Mouse (Mus musculus): ENCODE measurements at regions not wholly inside any gene's neighbourhood (a gene's known extent, or its start where the extent isn't known, plus 50 kb on each side); places are given as distances from the start of the nearest gene placed in this dataset.

- Histone ChIP-seq H3K36me3 (ENCODE audit: control insufficient read depth, insufficient read depth, low read length) (no peaks in the 10 kb centered on the region), H3K4me1 (replicated peaks; ENCODE audit: control insufficient read depth, insufficient read depth, low read length) (peaks cover 4% of the 10 kb centered on the region), H3K27ac (ENCODE audit: control insufficient read depth, insufficient read depth, low read length) (no peak overlapping the region), H3K4me3 (ENCODE audit: control insufficient read depth, insufficient read depth, low read length) (no peak overlapping the region), H3K27me3 (ENCODE audit: control insufficient read depth, insufficient read depth, low read length) (no peaks in the 10 kb centered on the region)
- DNase-seq: no peak
- WGBS: 20% methylated on average over 13 of the region's 13 CpGs
- TF ChIP-seq CTCF (IDR thresholded peaks at IDR 0.05; ENCODE audit: borderline replicate concordance, control insufficient read depth, extremely low read depth, insufficient read depth, low read length, poor library complexity) (no peak), POLR2A (IDR thresholded peaks at IDR 0.05; ENCODE audit: control insufficient read depth, extremely low read depth, insufficient read depth, low read length, poor library complexity) (no peak)
These were observed 158.8 kb upstream of the Jmjd1c start for GRCm38 (mm10) chr10:66937116-66937515.

- no peak overlapping the region for H3K4me3 ChIP-seq (ENCODE audit: control insufficient read depth, insufficient read depth, low read length)
- no peak overlapping the region for H3K27ac ChIP-seq (ENCODE audit: control insufficient read depth, insufficient read depth, low read length)
- WGBS: 94% methylated on average over 6 of the region's 6 CpGs
- no peaks in the 10 kb centered on the region for H3K36me3 ChIP-seq (ENCODE audit: control insufficient read depth, insufficient read depth, low read length)
- no peaks in the 10 kb centered on the region for H3K27me3 ChIP-seq (ENCODE audit: control insufficient read depth, insufficient read depth, low read length)
- no peak for DNase-seq
- H3K4me1 ChIP-seq (replicated peaks; ENCODE audit: control insufficient read depth, insufficient read depth, low read length): peaks cover 4% of the 10 kb centered on the region
- TF ChIP-seq POLR2A (IDR thresholded peaks at IDR 0.05; ENCODE audit: control insufficient read depth, extremely low read depth, insufficient read depth, low read length, poor library complexity) (no peak), CTCF (IDR thresholded peaks at IDR 0.05; ENCODE audit: borderline replicate concordance, control insufficient read depth, extremely low read depth, insufficient read depth, low read length, poor library complexity) (no peak)
These were observed 155.6 kb upstream of the Jmjd1c start for GRCm38 (mm10) chr10:66940368-66940767.

- peaks cover 4% of the 10 kb centered on the region for H3K4me1 ChIP-seq (replicated peaks; ENCODE audit: control insufficient read depth, insufficient read depth, low read length)
- no peak overlapping the region for H3K27ac ChIP-seq (ENCODE audit: control insufficient read depth, insufficient read depth, low read length)
- WGBS: 88% methylated on average over 5 of the region's 5 CpGs
- no peak overlapping the region for H3K4me3 ChIP-seq (ENCODE audit: control insufficient read depth, insufficient read depth, low read length)
- no peaks in the 10 kb centered on the region for H3K36me3 ChIP-seq (ENCODE audit: control insufficient read depth, insufficient read depth, low read length)
- no peak for DNase-seq
- TF ChIP-seq CTCF (IDR thresholded peaks at IDR 0.05; ENCODE audit: borderline replicate concordance, control insufficient read depth, extremely low read depth, insufficient read depth, low read length, poor library complexity) (no peak), POLR2A (IDR thresholded peaks at IDR 0.05; ENCODE audit: control insufficient read depth, extremely low read depth, insufficient read depth, low read length, poor library complexity) (no peak)
- no peaks in the 10 kb centered on the region for H3K27me3 ChIP-seq (ENCODE audit: control insufficient read depth, insufficient read depth, low read length)
These were observed 155.0 kb upstream of the Jmjd1c start for GRCm38 (mm10) chr10:66940922-66941321.

GRCm38 (mm10) chr10:66941974-66942373 is 154.0 kb upstream of the Jmjd1c start:
- no peak overlapping the region for H3K27ac ChIP-seq (ENCODE audit: control insufficient read depth, insufficient read depth, low read length)
- H3K27me3 ChIP-seq (ENCODE audit: control insufficient read depth, insufficient read depth, low read length): no peaks in the 10 kb centered on the region
- no peak for DNase-seq
- WGBS: 95% methylated on average over 3 of the region's 3 CpGs
- no peak overlapping the region for H3K4me3 ChIP-seq (ENCODE audit: control insufficient read depth, insufficient read depth, low read length)
- no peaks in the 10 kb centered on the region for H3K36me3 ChIP-seq (ENCODE audit: control insufficient read depth, insufficient read depth, low read length)
- TF ChIP-seq POLR2A (IDR thresholded peaks at IDR 0.05; ENCODE audit: control insufficient read depth, extremely low read depth, insufficient read depth, low read length, poor library complexity) (no peak), CTCF (IDR thresholded peaks at IDR 0.05; ENCODE audit: borderline replicate concordance, control insufficient read depth, extremely low read depth, insufficient read depth, low read length, poor library complexity) (no peak)
- H3K4me1 ChIP-seq (replicated peaks; ENCODE audit: control insufficient read depth, insufficient read depth, low read length): peaks cover 3% of the 10 kb centered on the region

GRCm38 (mm10) chr10:66943875-66944274 is 152.1 kb upstream of the Jmjd1c start:
- 51% methylated on average over 5 of the region's 5 CpGs for WGBS
- Histone ChIP-seq H3K27me3 (ENCODE audit: control insufficient read depth, insufficient read depth, low read length) (no peaks in the 10 kb centered on the region), H3K4me3 (ENCODE audit: control insufficient read depth, insufficient read depth, low read length) (no peak overlapping the region), H3K27ac (ENCODE audit: control insufficient read depth, insufficient read depth, low read length) (no peak overlapping the region), H3K4me1 (replicated peaks; ENCODE audit: control insufficient read depth, insufficient read depth, low read length) (no peaks in the 10 kb centered on the region), H3K36me3 (ENCODE audit: control insufficient read depth, insufficient read depth, low read length) (no peaks in the 10 kb centered on the region)
- TF ChIP-seq POLR2A (IDR thresholded peaks at IDR 0.05; ENCODE audit: control insufficient read depth, extremely low read depth, insufficient read depth, low read length, poor library complexity) (no peak), CTCF (IDR thresholded peaks at IDR 0.05; ENCODE audit: borderline replicate concordance, control insufficient read depth, extremely low read depth, insufficient read depth, low read length, poor library complexity) (no peak)
- no peak for DNase-seq

GRCm38 (mm10) chr10:66946161-66946560 is 149.8 kb upstream of the Jmjd1c start:
- H3K4me1 ChIP-seq (replicated peaks; ENCODE audit: control insufficient read depth, insufficient read depth, low read length): peaks cover 5% of the 10 kb centered on the region
- no peaks in the 10 kb centered on the region for H3K27me3 ChIP-seq (ENCODE audit: control insufficient read depth, insufficient read depth, low read length)
- no peak for DNase-seq
- 92% methylated on average over 2 of the region's 2 CpGs for WGBS
- no peak for TF ChIP-seq POLR2A (IDR thresholded peaks at IDR 0.05; ENCODE audit: control insufficient read depth, extremely low read depth, insufficient read depth, low read length, poor library complexity)
- TF ChIP-seq CTCF (IDR thresholded peaks at IDR 0.05; ENCODE audit: borderline replicate concordance, control insufficient read depth, extremely low read depth, insufficient read depth, low read length, poor library complexity): no peak
- no peak overlapping the region for H3K27ac ChIP-seq (ENCODE audit: control insufficient read depth, insufficient read depth, low read length)
- no peak overlapping the region for H3K4me3 ChIP-seq (ENCODE audit: control insufficient read depth, insufficient read depth, low read length)
- H3K36me3 ChIP-seq (ENCODE audit: control insufficient read depth, insufficient read depth, low read length): no peaks in the 10 kb centered on the region

GRCm38 (mm10) chr10:66948329-66948728 is 147.6 kb upstream of the Jmjd1c start:
- TF ChIP-seq CTCF (IDR thresholded peaks at IDR 0.05; ENCODE audit: borderline replicate concordance, control insufficient read depth, extremely low read depth, insufficient read depth, low read length, poor library complexity) (no peak), POLR2A (IDR thresholded peaks at IDR 0.05; ENCODE audit: control insufficient read depth, extremely low read depth, insufficient read depth, low read length, poor library complexity) (no peak)
- no peak overlapping the region for H3K27ac ChIP-seq (ENCODE audit: control insufficient read depth, insufficient read depth, low read length)
- 97% methylated on average over 2 of the region's 2 CpGs for WGBS
- no peaks in the 10 kb centered on the region for H3K27me3 ChIP-seq (ENCODE audit: control insufficient read depth, insufficient read depth, low read length)
- no peaks in the 10 kb centered on the region for H3K36me3 ChIP-seq (ENCODE audit: control insufficient read depth, insufficient read depth, low read length)
- no peak overlapping the region for H3K4me3 ChIP-seq (ENCODE audit: control insufficient read depth, insufficient read depth, low read length)
- H3K4me1 ChIP-seq (replicated peaks; ENCODE audit: control insufficient read depth, insufficient read depth, low read length): peaks cover 6% of the 10 kb centered on the region
- DNase-seq: no peak
